Mouse (Mus musculus): ENCODE results near the gene Bcorl1.

Gene Bcorl1

GRCm38 (mm10) chrX:48441954-48442353 lies 100.8 kb downstream of the Bcorl1 start:
- DNase-seq (ENCODE audit: low spot score) = no peak

GRCm38 (mm10) chrX:48444677-48445076 lies 103.5 kb downstream of the Bcorl1 start:
- no peak for DNase-seq (ENCODE audit: low spot score)

GRCm38 (mm10) chrX:48449646-48450045 lies 108.5 kb downstream of the Bcorl1 start:
- DNase-seq (ENCODE audit: low spot score) = no peak

- no peak for DNase-seq (ENCODE audit: low spot score)
Measured at GRCm38 (mm10) chrX:48452231-48452890, 111.2 kb downstream of the Bcorl1 start.

GRCm38 (mm10) chrX:48452931-48453673 lies 111.9 kb downstream of the Bcorl1 start:
- no peak for DNase-seq (ENCODE audit: low spot score)

GRCm38 (mm10) chrX:48453736-48454494 lies 112.8 kb downstream of the Bcorl1 start:
- DNase-seq (ENCODE audit: low spot score) = no peak

GRCm38 (mm10) chrX:48454495-48454878 lies 113.3 kb downstream of the Bcorl1 start:
- DNase-seq (ENCODE audit: low spot score) = no peak

- no peak for DNase-seq (ENCODE audit: low spot score)
Measured at GRCm38 (mm10) chrX:48455018-48455417, 113.9 kb downstream of the Bcorl1 start.

- DNase-seq (ENCODE audit: low spot score) = no peak
Measured at GRCm38 (mm10) chrX:48456956-48457355, 115.8 kb downstream of the Bcorl1 start.
